Mouse (Mus musculus): ENCODE results near the gene Eif4g3.

Gene Eif4g3

GRCm38 (mm10) chr4:138119740-138120139 is 126.9 kb downstream of the Eif4g3 start:
- H3K27me3 ChIP-seq (ENCODE audit: insufficient read depth, low read length): no peaks in the 10 kb centered on the region
- no peak for TF ChIP-seq POU5F1 (IDR thresholded peaks at IDR 0.05; ENCODE audit: borderline replicate concordance, low read length)
- peak; percentile 35 for TF ChIP-seq CTCF (conservative IDR thresholded peaks at IDR 0.05; ENCODE audit: low read length)
- TF ChIP-seq NANOG (IDR thresholded peaks at IDR 0.05; ENCODE audit: borderline replicate concordance, low read length): no peak
- H3K36me3 ChIP-seq (ENCODE audit: insufficient read depth, low read length): peaks cover 26% of the 10 kb centered on the region
- H3K4me3 ChIP-seq (replicated peaks; ENCODE audit: low read length): 0 out of 2 replicates have a peak overlapping the region, but pooled peaks have one; percentile 20
- H3K9me3 ChIP-seq (ENCODE audit: low read length): no peaks in the 10 kb centered on the region
- H3K4me1 ChIP-seq (replicated peaks; ENCODE audit: low read depth, low read length): peaks cover 12% of the 10 kb centered on the region

GRCm38 (mm10) chr4:138124046-138124445 is 131.2 kb downstream of the Eif4g3 start:
- Histone ChIP-seq H3K4me1 (replicated peaks; ENCODE audit: low read depth, low read length) (peaks cover 34% of the 10 kb centered on the region), H3K27me3 (ENCODE audit: insufficient read depth, low read length) (no peaks in the 10 kb centered on the region), H3K36me3 (ENCODE audit: insufficient read depth, low read length) (peaks cover 39% of the 10 kb centered on the region), H3K9me3 (ENCODE audit: low read length) (no peaks in the 10 kb centered on the region), H3K4me3 (replicated peaks; ENCODE audit: low read length) (no peak overlapping the region)
- TF ChIP-seq CTCF (conservative IDR thresholded peaks at IDR 0.05; ENCODE audit: low read length): no peak
- TF ChIP-seq NANOG (IDR thresholded peaks at IDR 0.05; ENCODE audit: borderline replicate concordance, low read length): no peak
- no peak for TF ChIP-seq POU5F1 (IDR thresholded peaks at IDR 0.05; ENCODE audit: borderline replicate concordance, low read length)

GRCm38 (mm10) chr4:138127371-138127770 is 134.5 kb downstream of the Eif4g3 start:
- no peak for TF ChIP-seq POU5F1 (IDR thresholded peaks at IDR 0.05; ENCODE audit: borderline replicate concordance, low read length)
- TF ChIP-seq NANOG (IDR thresholded peaks at IDR 0.05; ENCODE audit: borderline replicate concordance, low read length): no peak
- TF ChIP-seq CTCF (conservative IDR thresholded peaks at IDR 0.05; ENCODE audit: low read length): no peak
- peaks cover 32% of the 10 kb centered on the region for H3K36me3 ChIP-seq (ENCODE audit: insufficient read depth, low read length)

GRCm38 (mm10) chr4:138127781-138128180 is 135.0 kb downstream of the Eif4g3 start:
- Histone ChIP-seq H3K4me3 (replicated peaks; ENCODE audit: low read length) (no peak overlapping the region), H3K4me1 (replicated peaks; ENCODE audit: low read depth, low read length) (peaks cover 22% of the 10 kb centered on the region), H3K9me3 (ENCODE audit: low read length) (no peaks in the 10 kb centered on the region), H3K27me3 (ENCODE audit: insufficient read depth, low read length) (no peaks in the 10 kb centered on the region), H3K36me3 (ENCODE audit: insufficient read depth, low read length) (peaks cover 32% of the 10 kb centered on the region)
- TF ChIP-seq CTCF (conservative IDR thresholded peaks at IDR 0.05; ENCODE audit: low read length) (no peak), NANOG (IDR thresholded peaks at IDR 0.05; ENCODE audit: borderline replicate concordance, low read length) (no peak), POU5F1 (IDR thresholded peaks at IDR 0.05; ENCODE audit: borderline replicate concordance, low read length) (no peak)

More at GRCm38 (mm10) chr4:138127371-138127770, 134.5 kb downstream of the Eif4g3 start:
- Histone ChIP-seq H3K4me3 (replicated peaks; ENCODE audit: low read length) (no peak overlapping the region), H3K4me1 (replicated peaks; ENCODE audit: low read depth, low read length) (peaks cover 22% of the 10 kb centered on the region), H3K9me3 (ENCODE audit: low read length) (no peaks in the 10 kb centered on the region), H3K27me3 (ENCODE audit: insufficient read depth, low read length) (no peaks in the 10 kb centered on the region)

- peaks cover 23% of the 10 kb centered on the region for H3K4me1 ChIP-seq (replicated peaks; ENCODE audit: low read depth, low read length)
- TF ChIP-seq CTCF (conservative IDR thresholded peaks at IDR 0.05; ENCODE audit: low read length) (no peak), NANOG (IDR thresholded peaks at IDR 0.05; ENCODE audit: borderline replicate concordance, low read length) (no peak), POU5F1 (IDR thresholded peaks at IDR 0.05; ENCODE audit: borderline replicate concordance, low read length) (no peak)
- peaks cover 38% of the 10 kb centered on the region for H3K36me3 ChIP-seq (ENCODE audit: insufficient read depth, low read length)
- no peak overlapping the region for H3K4me3 ChIP-seq (replicated peaks; ENCODE audit: low read length)
- no peaks in the 10 kb centered on the region for H3K9me3 ChIP-seq (ENCODE audit: low read length)
- no peaks in the 10 kb centered on the region for H3K27me3 ChIP-seq (ENCODE audit: insufficient read depth, low read length)
These were observed 137.3 kb downstream of the Eif4g3 start for GRCm38 (mm10) chr4:138130149-138130548.

GRCm38 (mm10) chr4:138131226-138131625 is 138.4 kb downstream of the Eif4g3 start:
- Histone ChIP-seq H3K4me3 (replicated peaks; ENCODE audit: low read length) (no peak overlapping the region), H3K36me3 (ENCODE audit: insufficient read depth, low read length) (peaks cover 32% of the 10 kb centered on the region), H3K4me1 (replicated peaks; ENCODE audit: low read depth, low read length) (peaks cover 12% of the 10 kb centered on the region), H3K9me3 (ENCODE audit: low read length) (no peaks in the 10 kb centered on the region), H3K27me3 (ENCODE audit: insufficient read depth, low read length) (no peaks in the 10 kb centered on the region)
- TF ChIP-seq CTCF (conservative IDR thresholded peaks at IDR 0.05; ENCODE audit: low read length) (no peak), POU5F1 (IDR thresholded peaks at IDR 0.05; ENCODE audit: borderline replicate concordance, low read length) (no peak), NANOG (IDR thresholded peaks at IDR 0.05; ENCODE audit: borderline replicate concordance, low read length) (no peak)

GRCm38 (mm10) chr4:138131716-138132115 is 138.9 kb downstream of the Eif4g3 start:
- H3K9me3 ChIP-seq (ENCODE audit: low read length): no peaks in the 10 kb centered on the region
- no peak overlapping the region for H3K4me3 ChIP-seq (replicated peaks; ENCODE audit: low read length)
- no peaks in the 10 kb centered on the region for H3K27me3 ChIP-seq (ENCODE audit: insufficient read depth, low read length)
- no peak for TF ChIP-seq CTCF (conservative IDR thresholded peaks at IDR 0.05; ENCODE audit: low read length)
- TF ChIP-seq NANOG (IDR thresholded peaks at IDR 0.05; ENCODE audit: borderline replicate concordance, low read length): no peak
- TF ChIP-seq POU5F1 (IDR thresholded peaks at IDR 0.05; ENCODE audit: borderline replicate concordance, low read length): no peak
- peaks cover 28% of the 10 kb centered on the region for H3K36me3 ChIP-seq (ENCODE audit: insufficient read depth, low read length)
- H3K4me1 ChIP-seq (replicated peaks; ENCODE audit: low read depth, low read length): peaks cover 7% of the 10 kb centered on the region

GRCm38 (mm10) chr4:138133360-138133759 is 140.5 kb downstream of the Eif4g3 start:
- Histone ChIP-seq H3K9me3 (ENCODE audit: low read length) (no peaks in the 10 kb centered on the region), H3K4me3 (replicated peaks; ENCODE audit: low read length) (no peak overlapping the region), H3K4me1 (replicated peaks; ENCODE audit: low read depth, low read length) (peaks cover 4% of the 10 kb centered on the region; the same call in 1 of the 2 replicates), H3K36me3 (ENCODE audit: insufficient read depth, low read length) (peaks cover 14% of the 10 kb centered on the region), H3K27me3 (ENCODE audit: insufficient read depth, low read length) (no peaks in the 10 kb centered on the region)
- TF ChIP-seq CTCF (conservative IDR thresholded peaks at IDR 0.05; ENCODE audit: low read length) (no peak), POU5F1 (IDR thresholded peaks at IDR 0.05; ENCODE audit: borderline replicate concordance, low read length) (no peak), NANOG (IDR thresholded peaks at IDR 0.05; ENCODE audit: borderline replicate concordance, low read length) (no peak)

- Histone ChIP-seq H3K9me3 (ENCODE audit: low read length) (no peaks in the 10 kb centered on the region), H3K36me3 (ENCODE audit: insufficient read depth, low read length) (peaks cover 11% of the 10 kb centered on the region), H3K27me3 (ENCODE audit: insufficient read depth, low read length) (no peaks in the 10 kb centered on the region), H3K4me1 (replicated peaks; ENCODE audit: low read depth, low read length) (peaks cover 4% of the 10 kb centered on the region; the same call in 1 of the 2 replicates), H3K4me3 (replicated peaks; ENCODE audit: low read length) (no peak overlapping the region)
- TF ChIP-seq NANOG (IDR thresholded peaks at IDR 0.05; ENCODE audit: borderline replicate concordance, low read length) (no peak), POU5F1 (IDR thresholded peaks at IDR 0.05; ENCODE audit: borderline replicate concordance, low read length) (no peak)
These were observed 144.5 kb downstream of the Eif4g3 start for GRCm38 (mm10) chr4:138137336-138137735.
